Mouse (Mus musculus) bone marrow, adult 2 months (tissue): Measurements from ENCODE around the gene Ankrd22. TPM values are rescaled to one million over a fixed set of nuclear protein-coding genes. Genes with fewer than 3 reads are reported as not detected.

Source experiments
- H3K27ac ChIP-seq: fragments of 200-500 bp; 2 replicates; pipeline ENCODE4 v1.5.1; 2012; ENCODE audit warnings: low read depth, mild to moderate bottlenecking, control low read depth, inconsistent platforms, low read length; ENCODE audit not compliant: control insufficient read depth, poor library complexity, insufficient read depth
- H3K4me1 ChIP-seq: fragments of 200-500 bp; 2 replicates; pipeline ENCODE4 v1.6.1; 2011; ENCODE audit warnings: low read length; ENCODE audit not compliant: control insufficient read depth, insufficient read depth
- H3K4me3 ChIP-seq: fragments of 200-500 bp; replicated peaks from 2 replicates; pipeline ENCODE3; 2011; ENCODE audit warnings: mild to moderate bottlenecking, low read depth, low read length, control low read depth; ENCODE audit not compliant: control insufficient read depth
- CTCF ChIP-seq: fragments of 200-500 bp; IDR thresholded peaks from 2 replicates; pipeline ENCODE4 v1.5.1; 2011; ENCODE audit warnings: low read length, control low read depth; ENCODE audit not compliant: control insufficient read depth, insufficient read depth
- POLR2A ChIP-seq: fragments of 200-500 bp; IDR thresholded peaks from 2 replicates; pipeline ENCODE4 v1.6.1; 2011; ENCODE audit warnings: low read depth, mild to moderate bottlenecking, control low read depth, low read length, borderline replicate concordance; ENCODE audit not compliant: control insufficient read depth
- WGBS: fragments of 180-500 bp; shearing (Covaris S2); methylation state at CpG from one replicate; pipeline ENCODE4 v1.1.7; 2018; 5-methylcytosine and 5-hydroxymethylcytosine counted together
- polyA plus RNA-seq: library from polyadenylated mRNA; stranded (reverse); fragments of >200 nt; gene quantifications from 2 replicates; pipeline ENCODE4 v1.2.4, GENCODE M21; 2011; ENCODE audit warnings: low replicate concordance; ENCODE audit not compliant: missing spikeins, insufficient read depth, insufficient read length

The Ankrd22 gene
- polyA plus RNA-seq, 1 experiment, result 18.6 TPM

DNA sequence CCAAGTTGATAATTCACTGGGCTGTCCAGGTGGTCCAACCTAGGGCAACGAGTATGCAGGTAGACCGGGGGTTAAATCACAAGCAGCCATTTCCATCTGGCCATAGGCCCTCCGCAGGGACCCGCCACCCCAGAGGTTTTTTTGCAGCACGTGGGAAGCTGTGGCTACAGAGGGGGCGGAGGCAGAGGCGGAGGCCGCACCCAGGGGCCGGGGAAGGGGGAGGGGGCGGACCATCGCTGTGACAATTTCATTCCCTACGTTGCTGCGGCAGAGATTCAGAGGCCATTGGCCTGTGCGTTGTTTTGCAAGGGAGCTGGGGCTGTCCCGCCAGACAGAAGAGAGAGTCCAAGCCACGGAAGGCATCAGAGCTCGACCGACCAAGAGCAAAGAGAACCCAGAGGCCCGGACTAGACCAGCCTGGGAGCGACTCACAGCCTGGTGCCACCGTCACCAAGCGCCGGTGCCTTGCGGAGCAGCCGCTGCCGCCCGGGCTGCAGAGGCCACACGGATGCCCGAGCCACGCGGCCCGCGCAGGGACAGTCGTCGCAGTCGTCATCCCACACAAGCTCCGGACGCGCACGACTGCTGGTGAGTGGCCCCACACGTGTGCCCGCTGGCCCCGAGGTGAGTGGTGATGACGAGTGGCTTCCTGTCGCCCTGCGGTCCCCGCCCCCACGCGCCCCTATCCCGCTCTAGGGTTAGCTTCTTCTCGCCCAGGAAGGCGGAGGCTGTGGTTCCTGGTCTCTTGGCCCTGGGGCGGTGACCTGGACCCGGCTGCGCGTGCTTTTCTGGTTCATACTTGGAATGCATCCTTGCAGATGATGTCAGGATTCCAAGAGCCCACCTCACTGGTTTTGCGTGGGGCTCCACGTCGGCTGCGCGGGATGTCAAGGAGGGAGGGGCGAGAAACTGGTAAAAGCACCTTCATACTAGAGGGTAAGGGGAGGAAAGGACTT lies 26.4 kb upstream of the Ankrd22 start, which contains the start of gene Stambpl1:
TSS of gene Stambpl1 (plus strand) at position 222 of the 956 bp plus-strand sequence.
- TF ChIP-seq CTCF (no peak), POLR2A (peak; percentile 36; the same call in 1 of the 2 replicates)
- Histone ChIP-seq H3K27ac (peak within 1 kb of the TSS; percentile 89), H3K4me3 (peak within 1 kb of the TSS; percentile 87), H3K4me1 (no peaks in the 10 kb centered on the region; the same call in 1 of the 2 replicates)
- WGBS, result under 1% methylated on average over 62 of the region's 62 CpGs

DNA sequence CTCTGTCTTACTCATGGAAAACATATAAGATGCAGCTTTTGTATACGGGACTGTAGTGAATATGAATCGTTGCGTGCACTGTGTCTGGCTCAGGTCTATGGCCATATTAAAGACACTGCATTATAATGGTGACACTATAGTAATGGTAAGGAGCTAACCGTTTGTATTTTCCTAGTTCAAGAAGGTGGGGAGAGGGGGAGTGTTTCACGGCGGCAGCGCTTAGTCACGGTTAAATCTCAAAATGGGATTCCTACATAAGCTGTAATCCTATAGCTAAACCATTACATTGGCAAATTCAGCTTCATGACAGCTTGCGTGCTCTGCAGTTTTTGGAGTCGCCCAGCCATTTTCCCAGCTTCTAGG lies 25.8 kb upstream of the Ankrd22 start:
- TF ChIP-seq CTCF (no peak), POLR2A (no peak)
- WGBS, result 49% methylated on average over 10 of the region's 10 CpGs
- H3K4me1 ChIP-seq, result no peaks in the 10 kb centered on the region; the same call in 1 of the 2 replicates
- H3K27ac ChIP-seq, result no peak overlapping the region
- H3K4me3 ChIP-seq, result peak overlapping the region; percentile 39

GRCm38 (mm10) chr19:34186845-34187244 lies 21.0 kb upstream of the Ankrd22 start:
- TF ChIP-seq POLR2A (no peak), CTCF (no peak)
- H3K4me3 ChIP-seq, result no peak overlapping the region
- no peaks in the 10 kb centered on the region for H3K4me1 ChIP-seq
- H3K27ac ChIP-seq, result no peak overlapping the region
- WGBS, result 56% methylated on average over 4 of the region's 4 CpGs

- H3K4me3 ChIP-seq, result no peak overlapping the region
- H3K27ac ChIP-seq, result no peak overlapping the region
- H3K4me1 ChIP-seq, result peaks cover 1% of the 10 kb centered on the region; the same call in 1 of the 2 replicates
- TF ChIP-seq POLR2A (no peak), CTCF (no peak)
- 79% methylated on average over 5 of the region's 5 CpGs for WGBS
Measured at GRCm38 (mm10) chr19:34182490-34182889, 16.6 kb upstream of the Ankrd22 start.

GRCm38 (mm10) chr19:34181234-34181633 lies 15.4 kb upstream of the Ankrd22 start:
- no peak overlapping the region for H3K27ac ChIP-seq
- no peak overlapping the region for H3K4me3 ChIP-seq
- TF ChIP-seq POLR2A, result no peak
- TF ChIP-seq CTCF, result no peak
- H3K4me1 ChIP-seq, result peaks cover 3% of the 10 kb centered on the region
- WGBS, result 82% methylated on average over 3 of the region's 3 CpGs

GRCm38 (mm10) chr19:34180316-34180715 lies 14.5 kb upstream of the Ankrd22 start:
- Histone ChIP-seq H3K4me3 (no peak overlapping the region), H3K4me1 (peaks cover 3% of the 10 kb centered on the region), H3K27ac (no peak overlapping the region)
- TF ChIP-seq CTCF, result no peak
- no peak for TF ChIP-seq POLR2A
- 28% methylated on average over 2 of the region's 2 CpGs for WGBS

DNA sequence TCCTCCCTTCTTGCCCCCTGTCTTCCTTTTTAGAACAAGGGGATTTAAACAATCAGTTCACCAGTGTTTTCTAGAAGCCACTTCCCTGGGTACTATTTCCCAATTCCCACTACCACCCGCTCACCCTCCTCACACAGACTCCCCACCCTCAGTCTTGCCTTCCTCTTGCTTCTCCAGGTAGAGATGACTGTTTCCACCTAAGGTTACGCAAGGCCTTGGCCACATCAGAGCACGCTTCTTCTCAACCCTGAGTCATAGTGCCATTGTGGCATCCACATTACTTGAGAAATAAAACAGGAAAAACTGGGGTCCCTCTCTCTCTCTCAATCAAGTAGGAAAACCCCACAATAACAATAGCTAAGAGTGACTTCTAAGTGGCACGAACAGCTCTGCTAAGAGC lies 13.3 kb upstream of the Ankrd22 start:
- WGBS, result 39% methylated on average over 4 of the region's 4 CpGs
- TF ChIP-seq CTCF, result no peak
- no peak for TF ChIP-seq POLR2A
- H3K4me3 ChIP-seq, result no peak overlapping the region
- peaks cover 3% of the 10 kb centered on the region for H3K4me1 ChIP-seq
- H3K27ac ChIP-seq, result no peak overlapping the region

GRCm38 (mm10) chr19:34174004-34174403 lies 8.2 kb upstream of the Ankrd22 start:
- Histone ChIP-seq H3K27ac (no peak overlapping the region), H3K4me1 (peaks cover 1% of the 10 kb centered on the region), H3K4me3 (no peak overlapping the region)
- no peak for TF ChIP-seq POLR2A
- no peak for TF ChIP-seq CTCF
- 66% methylated on average over 3 of the region's 3 CpGs for WGBS
